Mouse (Mus musculus) CH12.LX (cell line): ENCODE data around the gene Selp. TPM values are rescaled to one million over a fixed set of nuclear protein-coding genes. Genes with fewer than 3 reads are reported as not detected.

Source experiments
- DNase-seq: peaks from one replicate; pipeline ENCODE4 v3.0.0-alpha.2; 2013; ENCODE audit errors: extremely low read depth
- H3K27ac ChIP-seq: 2 replicates; pipeline ENCODE4 v1.5.1; 2012; ENCODE audit warnings: low read depth, mild to moderate bottlenecking, control low read depth, moderate library complexity; ENCODE audit not compliant: insufficient read depth
- H3K27me3 ChIP-seq: replicated peaks from 2 replicates; pipeline ENCODE3; 2012; ENCODE audit warnings: inconsistent platforms
- H3K36me3 ChIP-seq, 2 experiments: replicated peaks in 1 of 2; 2 replicates each; pipeline versions ENCODE3 to v1.6.1; 2012; ENCODE audit warnings: inconsistent platforms in 1 of 2, low read length in 1 of 2, mild to moderate bottlenecking in 1 of 2, mixed read lengths in 1 of 2, moderate library complexity in 1 of 2; ENCODE audit not compliant: control insufficient read depth in 1 of 2, insufficient read depth in 1 of 2
- H3K4me1 ChIP-seq, 2 experiments: 2 replicates each; pipeline ENCODE4 v1.6.1; 2012; ENCODE audit warnings: inconsistent platforms in 1 of 2, moderate library complexity in 1 of 2; ENCODE audit not compliant: insufficient read depth in 2 of 2, control insufficient read depth in 1 of 2
- H3K4me2 ChIP-seq: 2 replicates; pipeline ENCODE4 v1.6.1; 2012; ENCODE audit warnings: low read depth, mild to moderate bottlenecking, control low read depth; ENCODE audit not compliant: poor library complexity, insufficient read depth, severe bottlenecking
- H3K4me3 ChIP-seq, 3 experiments: fragments of 150-350 bp in 1 of 3; sonication (generic) in 1 of 3; replicated peaks in 1 of 3; 2 replicates each; pipeline versions ENCODE3 to v1.5.1; 2011 to 2012; ENCODE audit warnings: low read depth in 2 of 3, low read length in 2 of 3, mild to moderate bottlenecking in 2 of 3, moderate library complexity in 2 of 3, control low read depth in 1 of 3, improper control_type of control experiment in 1 of 3, inconsistent platforms in 1 of 3, mixed read lengths in 1 of 3; ENCODE audit not compliant: poor library complexity in 1 of 3
- H3K79me2 ChIP-seq: replicated peaks from 2 replicates; pipeline ENCODE4 v1.6.1; 2012; ENCODE audit warnings: mild to moderate bottlenecking, moderate library complexity; ENCODE audit not compliant: control insufficient read depth, poor library complexity, insufficient read depth, severe bottlenecking; ENCODE audit errors: extremely low read depth
- H3K9ac ChIP-seq: 2 replicates; pipeline ENCODE4 v1.6.1; 2012; ENCODE audit warnings: low read depth, mild to moderate bottlenecking, control low read depth, moderate library complexity; ENCODE audit not compliant: insufficient read depth
- H3K9me3 ChIP-seq: replicated peaks from 2 replicates; pipeline ENCODE3; 2012; ENCODE audit warnings: low read length, inconsistent platforms, mixed read lengths
- CHD1 ChIP-seq: IDR thresholded peaks from 2 replicates; pipeline ENCODE4 v1.6.1; 2012; ENCODE audit warnings: low read depth, low read length, improper control_type of control experiment, inconsistent platforms
- CHD2 ChIP-seq: IDR thresholded peaks from 2 replicates; pipeline ENCODE4 v1.6.1; 2011; ENCODE audit warnings: low read length, improper control_type of control experiment
- CTCF ChIP-seq, 2 experiments: IDR thresholded peaks in 1 of 2; conservative IDR thresholded peaks in 1 of 2; 2 replicates each; pipeline ENCODE4 v1.5.1; 2011 to 2012; ENCODE audit warnings: low read depth in 2 of 2, low read length in 2 of 2, improper control_type of control experiment in 1 of 2, inconsistent platforms in 1 of 2, mild to moderate bottlenecking in 1 of 2, moderate library complexity in 1 of 2
- ELF1 ChIP-seq: IDR thresholded peaks from 2 replicates; pipeline ENCODE4 v1.6.1; 2014; ENCODE audit warnings: low read depth, mild to moderate bottlenecking, inconsistent platforms, low read length, improper control_type of control experiment
- EP300 ChIP-seq: IDR thresholded peaks from 2 replicates; pipeline ENCODE4 v1.6.1; 2011; ENCODE audit warnings: low read length, improper control_type of control experiment
- ETS1 ChIP-seq: conservative IDR thresholded peaks from 2 replicates; pipeline ENCODE4 v1.6.1; 2012; ENCODE audit warnings: low read depth, mild to moderate bottlenecking, inconsistent platforms, low read length, improper control_type of control experiment, moderate library complexity
- GABPA ChIP-seq: IDR thresholded peaks from 2 replicates; pipeline ENCODE4 v1.6.1; 2012; ENCODE audit warnings: low read depth, low read length, improper control_type of control experiment, inconsistent platforms; ENCODE audit not compliant: insufficient replicate concordance
- HCFC1 ChIP-seq: IDR thresholded peaks from 2 replicates; pipeline ENCODE4 v1.6.1; 2012; ENCODE audit warnings: low read depth, mild to moderate bottlenecking, inconsistent platforms, low read length, improper control_type of control experiment
- JUND ChIP-seq: conservative IDR thresholded peaks from 2 replicates; pipeline ENCODE4 v1.6.1; 2011; ENCODE audit warnings: low read depth, low read length, improper control_type of control experiment
- NRF1 ChIP-seq: IDR thresholded peaks from 2 replicates; pipeline ENCODE4 v1.6.1; 2014; ENCODE audit warnings: low read depth, mild to moderate bottlenecking, inconsistent platforms, low read length, improper control_type of control experiment, moderate library complexity
- POLR2A ChIP-seq: IDR thresholded peaks from 2 replicates; pipeline ENCODE4 v1.6.1; 2011; ENCODE audit warnings: low read depth, mild to moderate bottlenecking, improper control_type of control experiment, low read length
- POLR2AphosphoS2 ChIP-seq: IDR thresholded peaks from 2 replicates; pipeline ENCODE4 v1.6.1; 2011; ENCODE audit warnings: low read depth, low read length, improper control_type of control experiment
- RAD21 ChIP-seq: IDR thresholded peaks from 2 replicates; pipeline ENCODE4 v1.6.1; 2011; ENCODE audit warnings: low read depth, mild to moderate bottlenecking, low read length, improper control_type of control experiment, moderate library complexity
- RCOR1 ChIP-seq: conservative IDR thresholded peaks from 2 replicates; pipeline ENCODE4 v1.6.1; 2012; ENCODE audit warnings: low read depth, mild to moderate bottlenecking, inconsistent platforms, low read length, improper control_type of control experiment
- SIN3A ChIP-seq: IDR thresholded peaks from 2 replicates; pipeline ENCODE4 v1.6.1; 2012; ENCODE audit warnings: low read length, improper control_type of control experiment, inconsistent platforms
- SMC3 ChIP-seq: IDR thresholded peaks from 2 replicates; pipeline ENCODE4 v1.6.1; 2011; ENCODE audit warnings: low read depth, low read length, improper control_type of control experiment
- TBP ChIP-seq: conservative IDR thresholded peaks from 2 replicates; pipeline ENCODE4 v1.6.1; 2011; ENCODE audit warnings: low read depth, low read length, improper control_type of control experiment
- UBTF ChIP-seq: IDR thresholded peaks from 2 replicates; pipeline ENCODE4 v1.6.1; 2012; ENCODE audit warnings: low read depth, mild to moderate bottlenecking, inconsistent platforms, low read length, improper control_type of control experiment, moderate library complexity
- USF1 ChIP-seq: IDR thresholded peaks from 2 replicates; pipeline ENCODE4 v1.6.1; 2014; ENCODE audit warnings: low read depth, mild to moderate bottlenecking, inconsistent platforms, low read length, improper control_type of control experiment
- ZC3H11A ChIP-seq: IDR thresholded peaks from 2 replicates; pipeline ENCODE4 v1.6.1; 2012; ENCODE audit warnings: low read depth, mild to moderate bottlenecking, inconsistent platforms, low read length, improper control_type of control experiment
- ZNF384 ChIP-seq: IDR thresholded peaks from 2 replicates; pipeline ENCODE4 v1.6.1; 2012; ENCODE audit warnings: low read depth, low read length, improper control_type of control experiment, inconsistent platforms
- dilution Hi-C: fragments of 300-500 bp; cut with MboI; formaldehyde crosslinking; loops from 2 replicates; pipeline ENCODE4 v1.14.3; 2020; ENCODE audit warnings: low sequenced_read_pairs; ENCODE audit not compliant: extremely low pct_unique_long_range_greater_than_20kb, extremely low pct_ligation_motif_present
- in situ Hi-C: fragments of 300-500 bp; cut with MboI; formaldehyde crosslinking; loops from 3 replicates; pipeline ENCODE4 v1.14.3; 2019; ENCODE audit warnings: low sequenced_read_pairs, low pct_ligation_motif_present, low pct_unique_long_range_greater_than_20kb, mixed read lengths
- polyA plus RNA-seq: library from polyadenylated mRNA; unstranded; fragments of >175 nt; gene quantifications from 2 replicates; pipeline ENCODE4 v1.2.1, GENCODE M21; 2012; ENCODE audit warnings: low read depth; ENCODE audit not compliant: insufficient read length
- total RNA-seq, 2 experiments: library from RNA; depleted of rRNA; stranded (reverse); fragments of 300-350 nt in 1 of 2; fragments of >200 nt in 1 of 2; gene quantifications; 2 replicates each; pipeline ENCODE4 v1.2.3; 2012 to 2014

The Selp gene
- total and polyA plus RNA-seq, 3 experiments = 0.21 to 0.43 TPM; not detected in 1

GRCm38 (mm10) chr1:164119892-164120776, 5.1 kb downstream of the Selp start:
- Histone ChIP-seq H3K4me1 (no peaks in the 10 kb centered on the region), H3K4me3 (no peak overlapping the region), H3K9ac (no peak overlapping the region), H3K36me3 (no peaks in the 10 kb centered on the region)
- DNase-seq = no peak
- TF ChIP-seq CHD2 (no peak), POLR2AphosphoS2 (no peak), UBTF (no peak), SIN3A (no peak), RCOR1 (no peak), RAD21 (no peak), ZNF384 (no peak), ELF1 (no peak), HCFC1 (no peak), TBP (no peak), GABPA (no peak), ETS1 (no peak), ZC3H11A (no peak)
- TF ChIP-seq, all 38 proteins: peak for 0
- H3K9me3 ChIP-seq = no peaks in the 10 kb centered on the region
- H3K79me2 ChIP-seq = no peaks in the 10 kb centered on the region
- in situ Hi-C loops = no loop called here
- H3K27me3 ChIP-seq = peaks cover 4% of the 10 kb centered on the region
- no peak overlapping the region for H3K4me2 ChIP-seq
- no peak overlapping the region for H3K27ac ChIP-seq
- dilution Hi-C loops = no loop called here

GRCm38 (mm10) chr1:164120777-164121158, 5.7 kb downstream of the Selp start:
- H3K27me3 ChIP-seq = peaks cover 4% of the 10 kb centered on the region
- no peak overlapping the region for H3K4me3 ChIP-seq
- no peak overlapping the region for H3K9ac ChIP-seq
- no peaks in the 10 kb centered on the region for H3K9me3 ChIP-seq
- DNase-seq = no peak
- no peaks in the 10 kb centered on the region for H3K36me3 ChIP-seq
- H3K4me2 ChIP-seq = no peak overlapping the region
- H3K79me2 ChIP-seq = no peaks in the 10 kb centered on the region
- TF ChIP-seq ZNF384 = no peak
- no peak for TF ChIP-seq NRF1
- no peak for TF ChIP-seq CTCF (conservative IDR thresholded peaks at IDR 0.05 in 1 of 2, IDR thresholded peaks at IDR 0.05 in 1 of 2; ENCODE audit: low read depth in 2 of 2, low read length in 2 of 2)
- TF ChIP-seq USF1 = no peak
- no peak for TF ChIP-seq CHD2
- no peak for TF ChIP-seq RAD21
- TF ChIP-seq ELF1 = no peak
- no peak for TF ChIP-seq POLR2A
- TF ChIP-seq HCFC1 = no peak
- TF ChIP-seq JUND = no peak
- no peak for TF ChIP-seq SMC3
- no peak for TF ChIP-seq CHD1
- TF ChIP-seq EP300 = no peak
- TF ChIP-seq, all 38 proteins: peak for 0
- in situ Hi-C loops = no loop called here
- dilution Hi-C loops = no loop called here
- Histone ChIP-seq H3K27ac (no peak overlapping the region), H3K4me1 (no peaks in the 10 kb centered on the region)
